In the genomic region with DNA sequence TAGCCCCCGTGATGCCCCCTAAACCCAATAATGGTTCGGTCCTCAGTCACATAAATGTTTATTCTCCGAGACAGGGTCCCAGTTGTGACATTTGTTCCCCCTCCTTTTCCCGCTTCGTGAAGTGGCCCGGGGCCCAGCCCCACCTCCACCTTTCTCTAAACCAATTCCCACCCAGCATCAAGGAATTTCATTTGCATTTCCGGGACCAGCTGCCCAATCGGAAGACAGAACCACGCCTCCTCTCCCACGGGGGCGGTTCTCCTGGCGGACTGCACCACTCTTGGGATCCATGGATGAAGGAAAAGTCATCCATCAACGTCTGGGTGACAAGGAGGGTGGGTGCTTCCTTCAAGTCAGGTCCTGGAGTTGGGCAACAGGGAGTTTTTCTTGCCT, we compare ENCODE assay signal across 7 mouse cellular contexts. TPM values are rescaled to one million over a fixed set of nuclear protein-coding genes. Genes with fewer than 3 reads are reported as not detected.
DNase-seq lines count a peak whose midpoint lies in the region; ATAC-seq lines count a peak whose summit lies in the region.

No protein-coding gene starts in this region.

- peaks cover 50% of the 10 kb centered on the region for H3K27me3 ChIP-seq in heart, embryonic 16.5 days (ENCODE audit: control insufficient read depth, insufficient read depth, low read length)
- H3K27me3 ChIP-seq in liver, embryonic 11.5 days (replicated peaks; ENCODE audit: control insufficient read depth, insufficient read depth, low read length) = peaks cover 56% of the 10 kb centered on the region

- peak overlapping the region; percentile 58 for H3K4me2 ChIP-seq in heart, embryonic 16.5 days (ENCODE audit: low read depth, low read length)
- H3K4me2 ChIP-seq in liver, embryonic 11.5 days = peak overlapping the region; percentile 64

- no peak overlapping the region for H3K9ac ChIP-seq in heart, embryonic 16.5 days (ENCODE audit: low read length)
- no peak overlapping the region for H3K9ac ChIP-seq in liver, embryonic 11.5 days (ENCODE audit: low read depth, low read length)

- H3K9me3 ChIP-seq in heart, embryonic 16.5 days (replicated peaks; ENCODE audit: control insufficient read depth, low read length) = peaks cover 3% of the 10 kb centered on the region; the same call in 1 of the 2 replicates
- H3K9me3 ChIP-seq in liver, embryonic 11.5 days (ENCODE audit: control insufficient read depth, low read length) = no peaks in the 10 kb centered on the region

- H3K27ac ChIP-seq in heart, embryonic 16.5 days (ENCODE audit: low read length) = no peak overlapping the region
- no peak overlapping the region for H3K27ac ChIP-seq in liver, embryonic 11.5 days (ENCODE audit: low read depth, low read length)

- peak; percentile 51 to 60 for DNase-seq in adrenal gland, postnatal 36 days
- peak; percentile 94 for DNase-seq in embryo, embryonic 10.5 days (ENCODE audit: low spot score)
- peak; percentile 71 to 76 for DNase-seq in kidney, postnatal 36 days
- DNase-seq in liver, embryonic 11.5 days (ENCODE audit: low spot score) = peak; percentile 56
- peak; percentile 85 for DNase-seq in neural tube, embryonic 10.5 days (ENCODE audit: extremely low spot score, low spot score)
- DNase-seq in c-Kit-positive CD71-positive TER-119-positive erythroid progenitor cells, embryonic 14.5 days (ENCODE audit: low spot score) = no peak

- WGBS in heart, embryonic 16.5 days = under 1% methylated on average over 13 of the region's 13 CpGs
- 4% methylated on average over 13 of the region's 13 CpGs for WGBS in liver, embryonic 11.5 days

- H3K4me1 ChIP-seq in heart, embryonic 16.5 days (ENCODE audit: control insufficient read depth, insufficient read depth, low read length) = peaks cover 7% of the 10 kb centered on the region
- H3K4me1 ChIP-seq in liver, embryonic 11.5 days (replicated peaks; ENCODE audit: control insufficient read depth, insufficient read depth, low read length) = peaks cover 4% of the 10 kb centered on the region; the same call in 1 of the 2 replicates

- H3K36me3 ChIP-seq in heart, embryonic 16.5 days (ENCODE audit: control insufficient read depth, insufficient read depth) = no peaks in the 10 kb centered on the region
- H3K36me3 ChIP-seq in liver, embryonic 11.5 days (ENCODE audit: control insufficient read depth, insufficient read depth, low read length) = no peaks in the 10 kb centered on the region

- ATAC-seq in heart, embryonic 16.5 days (replicated peaks; ENCODE audit: extremely low read depth, insufficient read depth, low FRiP score) = no peak
- ATAC-seq in liver, embryonic 11.5 days (replicated peaks; ENCODE audit: low FRiP score) = peak; percentile 68

- peak overlapping the region; percentile 36 for H3K4me3 ChIP-seq in heart, embryonic 16.5 days (ENCODE audit: low read length)
- peak overlapping the region; percentile 39 for H3K4me3 ChIP-seq in liver, embryonic 11.5 days (ENCODE audit: low read depth, low read length)

RNA-seq across cellular contexts. Expression of a gene that starts 0.4 kb away (rescaled TPM):
- under 1 TPM; 0.86 to 0.93 TPM for total RNA-seq in adrenal gland, postnatal 36 days (2021)
- polyA plus RNA-seq in heart, embryonic 16.5 days (2015; fragmentation: Nextera tagmentation; extraction: Ambion mirVana) = 0.05 and 0.07 TPM in 2 replicates
- 0.03 and 0.11 TPM in 2 replicates for polyA plus RNA-seq in liver, embryonic 11.5 days (2014; fragmentation: Nextera tagmentation; extraction: Ambion mirVana)

RNA-seq across cellular contexts. Expression of a gene that starts 25.1 kb away (rescaled TPM):
- 10 to 100 TPM in 1 of 2 experiments, 1 to 10 TPM in 1; 9.2 to 23.4 TPM for total RNA-seq in adrenal gland, postnatal 36 days (2021)
- polyA plus RNA-seq in heart, embryonic 16.5 days (2015; fragmentation: Nextera tagmentation; extraction: Ambion mirVana) = 5.6 and 6.3 TPM in 2 replicates
- 5.2 and 5.3 TPM in 2 replicates for polyA plus RNA-seq in liver, embryonic 11.5 days (2014; fragmentation: Nextera tagmentation; extraction: Ambion mirVana)

RNA-seq across cellular contexts. Expression of a gene that starts 32.0 kb away (rescaled TPM):
- 10 to 100 TPM; 23.5 to 47.3 TPM for total RNA-seq in adrenal gland, postnatal 36 days (2021)
- 2.0 and 2.1 TPM in 2 replicates for polyA plus RNA-seq in heart, embryonic 16.5 days (2015; fragmentation: Nextera tagmentation; extraction: Ambion mirVana)
- 1.3 and 1.4 TPM in 2 replicates for polyA plus RNA-seq in liver, embryonic 11.5 days (2014; fragmentation: Nextera tagmentation; extraction: Ambion mirVana)

RNA-seq across cellular contexts. Expression of a gene that starts 32.5 kb away (rescaled TPM):
- 100 to 1,000 TPM; 123 to 125 TPM for total RNA-seq in adrenal gland, postnatal 36 days (2021)
- polyA plus RNA-seq in heart, embryonic 16.5 days (2015; fragmentation: Nextera tagmentation; extraction: Ambion mirVana) = 338 and 342 TPM in 2 replicates
- polyA plus RNA-seq in liver, embryonic 11.5 days (2014; fragmentation: Nextera tagmentation; extraction: Ambion mirVana) = 367 and 402 TPM in 2 replicates

RNA-seq across cellular contexts. Expression of a gene that starts 52.2 kb away (rescaled TPM):
- 1,000 to 10,000 TPM in 1 of 2 experiments, 100 to 1,000 TPM in 1; 989 to 1,001 TPM for total RNA-seq in adrenal gland, postnatal 36 days (2021)
- polyA plus RNA-seq in heart, embryonic 16.5 days (2015; fragmentation: Nextera tagmentation; extraction: Ambion mirVana) = 191 and 205 TPM in 2 replicates
- polyA plus RNA-seq in liver, embryonic 11.5 days (2014; fragmentation: Nextera tagmentation; extraction: Ambion mirVana) = 218 and 238 TPM in 2 replicates
